Mouse (Mus musculus) left cerebral cortex, adult 2 months (tissue): ENCODE results near the gene Sccpdh. TPM values are rescaled to one million over a fixed set of nuclear protein-coding genes. Genes with fewer than 3 reads are reported as not detected.
A peak's percentile ranks its signal among the peaks of the same experiment; 100 is the strongest.
"Not testable (repeated sequence)": the region's sequence is repeated elsewhere in the genome, so short reads cannot be mapped to it uniquely, and the experiment has no call there.

Experiments used
- DNase-seq, 2 experiments: peaks; one replicate each; pipeline ENCODE4 v3.0.0; 2021 to 2022; ENCODE audit warnings: low spot score in 2 of 2, mixed read lengths in 1 of 2; ENCODE audit errors: extremely low spot score in 1 of 2
- H3K27ac ChIP-seq: fragments of 200-600 bp; 2 replicates; pipeline ENCODE4 v1.8.1; 2022
- H3K4me3 ChIP-seq: fragments of 200-600 bp; 2 replicates; pipeline ENCODE4 v1.8.1; 2022
- CTCF ChIP-seq: fragments of 200-600 bp; IDR thresholded peaks from 2 replicates; pipeline ENCODE4 v1.8.1; 2022; ENCODE audit warnings: antibody characterized with exemption, mild to moderate bottlenecking, moderate library complexity
- intact Hi-C: fragments of 180-260 bp; cut with DNase I; formaldehyde crosslinking; loops from one replicate; pipeline ENCODE4 v1.15.1; 2025
- total RNA-seq, 2 experiments: library from RNA; stranded (reverse); gene quantifications; 2 replicates each; pipeline ENCODE4 v1.2.3; 2021

The Sccpdh gene
- total RNA-seq, 2 experiments from 2014 or later: 49.8 to 56.5 TPM

DNA sequence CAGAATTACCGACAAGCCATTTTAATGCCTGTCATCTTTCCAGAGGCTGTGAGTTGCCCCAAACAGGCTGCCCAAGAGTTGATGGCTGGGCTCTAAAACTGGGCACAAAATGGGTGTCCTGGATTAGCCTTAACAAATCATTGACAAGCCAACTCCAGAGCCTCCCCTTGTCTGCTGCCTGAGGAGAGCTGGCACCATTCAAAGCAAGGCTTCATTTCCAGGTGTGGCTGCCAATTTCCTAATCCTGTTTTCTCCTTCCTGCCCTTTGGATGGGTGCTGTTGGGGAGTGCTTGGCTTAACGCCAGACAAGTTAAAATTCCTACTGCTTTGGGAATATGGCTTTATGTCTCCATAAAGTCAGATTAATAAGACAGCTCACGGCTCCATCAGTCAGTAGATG lies 23.9 kb upstream of the Sccpdh start:
- no peak for TF ChIP-seq CTCF
- Histone ChIP-seq H3K27ac (no peak overlapping the region), H3K4me3 (no peak overlapping the region)
- intact Hi-C loops: loop anchor here (10.0 kb wide), 2 partner anchors 91 to 201 kb away; no protein-coding TSS in a partner anchor
- DNase-seq: no peak

- 0 out of 2 replicates have a peak overlapping the region, but pooled peaks have one; percentile 30 for H3K4me3 ChIP-seq
- intact Hi-C loops: loop anchor here (10.0 kb wide), 2 partner anchors 89 to 199 kb away; no protein-coding TSS in a partner anchor
- H3K27ac ChIP-seq: no peak overlapping the region
- peak; percentile 81 to 83 for DNase-seq
- TF ChIP-seq CTCF: peak; percentile 92
Observed at GRCm38 (mm10) chr1:179645101-179645979, 22.7 kb upstream of the Sccpdh start.

DNA sequence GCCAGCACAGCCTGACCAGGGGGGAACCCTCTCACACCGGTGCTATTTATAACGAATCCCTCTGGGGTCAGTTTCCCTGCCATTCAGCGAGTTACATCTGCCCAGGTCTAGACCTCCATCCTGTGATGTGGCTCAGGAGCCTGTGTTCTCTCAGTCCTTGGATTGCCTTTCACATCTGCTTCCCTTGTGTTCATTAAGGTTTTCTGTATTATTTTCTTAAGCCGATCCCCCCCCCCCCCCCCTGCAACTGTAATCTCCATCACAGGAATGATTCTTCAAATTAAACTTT lies 22.1 kb upstream of the Sccpdh start:
- no peak overlapping the region for H3K27ac ChIP-seq
- no peak for TF ChIP-seq CTCF
- 0 out of 2 replicates have a peak overlapping the region, but pooled peaks have one; percentile 30 for H3K4me3 ChIP-seq
- intact Hi-C loops: loop anchor here (10.0 kb wide), 2 partner anchors 89 to 199 kb away; no protein-coding TSS in a partner anchor
- no peak for DNase-seq

GRCm38 (mm10) chr1:179648678-179649077 lies 19.3 kb upstream of the Sccpdh start:
- intact Hi-C loops: loop anchor here (10.0 kb wide), 2 partner anchors 86 to 196 kb away; no protein-coding TSS in a partner anchor

GRCm38 (mm10) chr1:179649324-179649723 lies 18.7 kb upstream of the Sccpdh start:
- no peak for DNase-seq
- Histone ChIP-seq H3K4me3 (no peak overlapping the region), H3K27ac (no peak overlapping the region)
- intact Hi-C loops: loop anchor here (10.0 kb wide), 2 partner anchors 85 to 195 kb away; no protein-coding TSS in a partner anchor
- TF ChIP-seq CTCF: no peak

More at GRCm38 (mm10) chr1:179648678-179649077, 19.3 kb upstream of the Sccpdh start:
- not testable (repeated sequence) for H3K4me3 ChIP-seq, H3K27ac ChIP-seq, DNase-seq

- no peak for TF ChIP-seq CTCF
- DNase-seq: no peak
- H3K4me3 ChIP-seq: no peak overlapping the region
- H3K27ac ChIP-seq: no peak overlapping the region
- intact Hi-C loops: no loop called here
Observed at GRCm38 (mm10) chr1:179650284-179650683, 17.7 kb upstream of the Sccpdh start.

- no peak for DNase-seq
Observed at GRCm38 (mm10) chr1:179651224-179651623, 16.8 kb upstream of the Sccpdh start.

GRCm38 (mm10) chr1:179663065-179663464 lies 4.9 kb upstream of the Sccpdh start:
- Histone ChIP-seq H3K27ac (no peak overlapping the region), H3K4me3 (no peak overlapping the region)
- intact Hi-C loops: no loop called here
- no peak for TF ChIP-seq CTCF
- DNase-seq: peak in 1 of 2 experiments; percentile 24

More at GRCm38 (mm10) chr1:179651224-179651623, 16.8 kb upstream of the Sccpdh start:
- H3K27ac ChIP-seq: no peak overlapping the region
- no peak for TF ChIP-seq CTCF
- intact Hi-C loops: no loop called here
- H3K4me3 ChIP-seq: no peak overlapping the region

DNA sequence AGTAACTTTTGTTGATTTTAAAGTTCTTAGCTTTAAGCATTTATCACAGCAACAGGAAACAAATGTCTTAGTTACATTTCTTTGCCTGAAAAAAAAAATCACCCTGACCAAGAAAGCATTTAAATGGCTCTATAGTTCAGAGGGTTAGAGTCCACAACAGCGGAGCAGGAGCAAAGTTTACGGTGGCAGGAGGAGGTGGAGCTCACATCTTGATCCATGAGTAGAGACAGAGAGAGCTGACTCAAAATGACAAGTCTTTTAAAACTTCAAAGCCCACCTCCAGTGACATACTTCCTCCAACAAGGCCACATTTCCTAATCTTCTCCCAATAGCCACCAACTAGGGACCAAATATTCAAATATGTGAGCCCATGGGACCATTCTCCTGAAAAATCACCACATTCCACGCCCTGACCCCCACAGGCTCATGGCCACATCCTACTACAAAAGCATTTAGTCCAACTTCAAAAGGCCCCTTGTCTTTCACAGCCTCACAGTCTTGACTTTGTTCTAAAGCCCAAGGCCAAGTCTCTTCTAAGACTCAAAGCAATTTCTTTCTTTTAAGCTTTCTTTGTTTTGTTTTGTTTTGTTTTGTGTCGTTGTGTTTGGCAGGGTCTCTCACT lies 3.6 kb upstream of the Sccpdh start:
- TF ChIP-seq CTCF: no peak
- intact Hi-C loops: no loop called here
- H3K4me3 ChIP-seq: no peak overlapping the region
- DNase-seq: no peak
- no peak overlapping the region for H3K27ac ChIP-seq

DNA sequence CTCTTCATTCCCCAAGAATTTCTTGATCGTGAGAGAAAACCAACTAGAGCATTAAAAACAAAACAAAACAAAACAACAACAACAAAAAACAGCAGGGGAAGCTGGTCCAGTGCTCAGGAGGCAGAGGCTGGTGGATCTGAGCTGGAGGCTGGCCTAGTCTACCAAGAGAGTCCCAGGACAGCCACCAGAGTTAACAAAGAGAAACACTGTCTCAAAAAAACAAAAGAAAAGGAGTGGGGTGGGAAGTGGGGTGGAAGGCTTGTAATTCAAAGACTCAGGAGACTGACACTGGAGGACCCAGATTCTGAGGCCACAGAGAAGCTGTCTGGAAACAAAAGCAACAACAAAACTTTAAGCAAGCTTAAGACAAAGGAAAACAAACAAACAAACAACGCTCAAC lies 1.0 kb upstream of the Sccpdh start:
- no peak for DNase-seq
- H3K4me3 ChIP-seq: no peak overlapping the region
- no peak for TF ChIP-seq CTCF
- H3K27ac ChIP-seq: no peak overlapping the region; the same call in 1 of the 2 replicates
- intact Hi-C loops: no loop called here

GRCm38 (mm10) chr1:179667450-179667849 lies 560 bp upstream of the Sccpdh start:
- H3K4me3 ChIP-seq: peak overlapping the region; percentile 88
- DNase-seq: no peak
- peak overlapping the region; percentile 80 for H3K27ac ChIP-seq
- intact Hi-C loops: no loop called here
- no peak for TF ChIP-seq CTCF
